Mouse (Mus musculus) bone marrow, adult 2 months (tissue): ENCODE measurements around the gene Pigk. TPM values are rescaled to one million over a fixed set of nuclear protein-coding genes. Genes with fewer than 3 reads are reported as not detected.

Experiments
- H3K27ac ChIP-seq: fragments of 200-500 bp; 2 replicates; pipeline ENCODE4 v1.5.1; 2012; ENCODE audit warnings: low read depth, mild to moderate bottlenecking, control low read depth, inconsistent platforms, low read length; ENCODE audit not compliant: control insufficient read depth, poor library complexity, insufficient read depth
- H3K4me1 ChIP-seq: fragments of 200-500 bp; 2 replicates; pipeline ENCODE4 v1.6.1; 2011; ENCODE audit warnings: low read length; ENCODE audit not compliant: control insufficient read depth, insufficient read depth
- H3K4me3 ChIP-seq: fragments of 200-500 bp; replicated peaks from 2 replicates; pipeline ENCODE3; 2011; ENCODE audit warnings: mild to moderate bottlenecking, low read depth, low read length, control low read depth; ENCODE audit not compliant: control insufficient read depth
- CTCF ChIP-seq: fragments of 200-500 bp; IDR thresholded peaks from 2 replicates; pipeline ENCODE4 v1.5.1; 2011; ENCODE audit warnings: low read length, control low read depth; ENCODE audit not compliant: control insufficient read depth, insufficient read depth
- POLR2A ChIP-seq: fragments of 200-500 bp; IDR thresholded peaks from 2 replicates; pipeline ENCODE4 v1.6.1; 2011; ENCODE audit warnings: low read depth, mild to moderate bottlenecking, control low read depth, low read length, borderline replicate concordance; ENCODE audit not compliant: control insufficient read depth
- WGBS: fragments of 180-500 bp; shearing (Covaris S2); methylation state at CpG from one replicate; pipeline ENCODE4 v1.1.7; 2018; 5-methylcytosine and 5-hydroxymethylcytosine counted together
- polyA plus RNA-seq: library from polyadenylated mRNA; stranded (reverse); fragments of >200 nt; gene quantifications from 2 replicates; pipeline ENCODE4 v1.2.4, GENCODE M21; 2011; ENCODE audit warnings: low replicate concordance; ENCODE audit not compliant: missing spikeins, insufficient read depth, insufficient read length

The Pigk gene
- polyA plus RNA-seq, 1 experiment, result 8.2 TPM

- Histone ChIP-seq H3K4me1 (peaks cover 4% of the 10 kb centered on the region; the same call in 1 of the 2 replicates), H3K4me3 (no peak overlapping the region), H3K27ac (no peak overlapping the region)
- TF ChIP-seq CTCF, result no peak
- TF ChIP-seq POLR2A, result no peak
- 40% methylated on average over 4 of the region's 4 CpGs for WGBS
These were observed 212.3 kb downstream of the Pigk start for GRCm38 (mm10) chr3:152926166-152926565.

- TF ChIP-seq CTCF (no peak), POLR2A (no peak)
- H3K4me3 ChIP-seq, result no peak overlapping the region
- WGBS, result 42% methylated on average over 13 of the region's 13 CpGs
- H3K4me1 ChIP-seq, result peaks cover 4% of the 10 kb centered on the region; the same call in 1 of the 2 replicates
- no peak overlapping the region; the same call in 1 of the 2 replicates for H3K27ac ChIP-seq
These were observed 214.5 kb downstream of the Pigk start for GRCm38 (mm10) chr3:152928287-152928975.

GRCm38 (mm10) chr3:152929256-152929787 is 215.4 kb downstream of the Pigk start:
- TF ChIP-seq CTCF, result no peak
- H3K4me3 ChIP-seq, result no peak overlapping the region
- no peak overlapping the region for H3K27ac ChIP-seq
- 85% methylated on average over 10 of the region's 10 CpGs for WGBS
- H3K4me1 ChIP-seq, result peaks cover 4% of the 10 kb centered on the region; the same call in 1 of the 2 replicates

- H3K4me3 ChIP-seq, result no peak overlapping the region
- 73% methylated on average over 7 of the region's 7 CpGs for WGBS
- peaks cover 4% of the 10 kb centered on the region; the same call in 1 of the 2 replicates for H3K4me1 ChIP-seq
- H3K27ac ChIP-seq, result no peak overlapping the region
- TF ChIP-seq CTCF, result no peak
- TF ChIP-seq POLR2A, result no peak
These were observed 215.9 kb downstream of the Pigk start for GRCm38 (mm10) chr3:152929788-152930281.

GRCm38 (mm10) chr3:152931354-152931753 is 217.5 kb downstream of the Pigk start:
- H3K27ac ChIP-seq, result no peak overlapping the region
- WGBS, result 69% methylated on average over 3 of the region's 3 CpGs
- H3K4me3 ChIP-seq, result no peak overlapping the region
- peaks cover 3% of the 10 kb centered on the region; the same call in 1 of the 2 replicates for H3K4me1 ChIP-seq
- TF ChIP-seq CTCF (no peak), POLR2A (no peak)

GRCm38 (mm10) chr3:152932096-152932495 is 218.2 kb downstream of the Pigk start:
- Histone ChIP-seq H3K4me1 (peaks cover 3% of the 10 kb centered on the region; the same call in 1 of the 2 replicates), H3K27ac (no peak overlapping the region), H3K4me3 (no peak overlapping the region)
- no peak for TF ChIP-seq CTCF
- no peak for TF ChIP-seq POLR2A
- 45% methylated on average over 4 of the region's 4 CpGs for WGBS

- TF ChIP-seq POLR2A, result no peak
- no peak for TF ChIP-seq CTCF
- H3K4me1 ChIP-seq, result peaks cover 3% of the 10 kb centered on the region; the same call in 1 of the 2 replicates
These were observed 218.6 kb downstream of the Pigk start for GRCm38 (mm10) chr3:152932544-152932943.

GRCm38 (mm10) chr3:152933737-152934136 is 219.8 kb downstream of the Pigk start:
- Histone ChIP-seq H3K4me3 (no peak overlapping the region), H3K4me1 (peaks cover 3% of the 10 kb centered on the region; the same call in 1 of the 2 replicates), H3K27ac (no peak overlapping the region)
- WGBS, result 81% methylated on average over 3 of the region's 3 CpGs
- no peak for TF ChIP-seq CTCF
- TF ChIP-seq POLR2A, result no peak

More at GRCm38 (mm10) chr3:152932544-152932943, 218.6 kb downstream of the Pigk start:
- Histone ChIP-seq H3K4me3 (no peak overlapping the region), H3K27ac (no peak overlapping the region)
- WGBS, result 67% methylated on average over 2 of the region's 2 CpGs

- TF ChIP-seq POLR2A (no peak), CTCF (no peak)
- WGBS, result 40% methylated on average over 3 of the region's 3 CpGs
- no peak overlapping the region for H3K4me3 ChIP-seq
- no peak overlapping the region for H3K27ac ChIP-seq
- no peaks in the 10 kb centered on the region; the same call in 1 of the 2 replicates for H3K4me1 ChIP-seq
These were observed 222.4 kb downstream of the Pigk start for GRCm38 (mm10) chr3:152936313-152936712.
